Mouse (Mus musculus): ENCODE results near the gene Fam3c.
A peak's percentile ranks its signal among the peaks of the same experiment; 100 is the strongest.
"Not testable (repeated sequence)": the region's sequence is repeated elsewhere in the genome, so short reads cannot be mapped to it uniquely, and the experiment has no call there.

Gene Fam3c

GRCm38 (mm10) chr6:22289461-22290021 is 66.5 kb downstream of the Fam3c start:
- DNase-seq: no peak

- DNase-seq: peak; percentile 28
Measured at GRCm38 (mm10) chr6:22288737-22289460, 67.1 kb downstream of the Fam3c start.

GRCm38 (mm10) chr6:22288004-22288736 is 67.9 kb downstream of the Fam3c start, which contains the start of gene Wnt16:
Gene Wnt16 (plus strand): TSS chr6:22288227.
- peak; percentile 8 for DNase-seq

GRCm38 (mm10) chr6:22282405-22282804 is 73.6 kb downstream of the Fam3c start:
- no peak for DNase-seq

GRCm38 (mm10) chr6:22280217-22280861 is 75.7 kb downstream of the Fam3c start:
- peak; percentile 52 for DNase-seq

GRCm38 (mm10) chr6:22277941-22278340 is 78.1 kb downstream of the Fam3c start:
- DNase-seq: no peak

GRCm38 (mm10) chr6:22269840-22270521 is 86.1 kb downstream of the Fam3c start:
- DNase-seq: no peak

- no peak for DNase-seq
Measured at GRCm38 (mm10) chr6:22268677-22269076, 87.4 kb downstream of the Fam3c start.

- no peak for DNase-seq
Measured at GRCm38 (mm10) chr6:22267807-22268667, 88.0 kb downstream of the Fam3c start.

GRCm38 (mm10) chr6:22266018-22266417 is 90.0 kb downstream of the Fam3c start:
- no peak for DNase-seq

- DNase-seq: not testable (repeated sequence)
Measured at GRCm38 (mm10) chr6:22264094-22264493, 91.9 kb downstream of the Fam3c start.

GRCm38 (mm10) chr6:22262519-22262918 is 93.5 kb downstream of the Fam3c start:
- DNase-seq: no peak

- DNase-seq: no peak
Measured at GRCm38 (mm10) chr6:22258784-22259183, 97.3 kb downstream of the Fam3c start.

Data from kidney, postnatal 14 days (tissue).